Mouse (Mus musculus): Measurements from ENCODE around the gene Gm49661. TPM values are rescaled to one million over a fixed set of nuclear protein-coding genes. Genes with fewer than 3 reads are reported as not detected.

The Gm49661 gene
- polyA plus RNA-seq, 1 experiment from 2014 or later = not detected

Small RNA genes within 50 kb of the gene (microRNA-seq; reads per million reads assigned to microRNA genes)
- not detected for gene Gm24197

Other genes starting within 250 kb of the Gm49661 start
- 3.7 and 3.8 TPM in 2 replicates for gene G430095P16Rik, start 246.4 kb downstream of the Gm49661 start, polyA plus RNA-seq (2015; fragmentation: Nextera tagmentation; extraction: Ambion mirVana)
- 127 and 145 TPM in 2 replicates for gene Nfix, start 169.1 kb downstream of the Gm49661 start, polyA plus RNA-seq (2015; fragmentation: Nextera tagmentation; extraction: Ambion mirVana)
- 7.3 and 8.2 TPM in 2 replicates for gene Dand5, start 146.6 kb downstream of the Gm49661 start, polyA plus RNA-seq (2015; fragmentation: Nextera tagmentation; extraction: Ambion mirVana)
- gene Gadd45gip1, start 137.9 kb downstream of the Gm49661 start, polyA plus RNA-seq (2015; fragmentation: Nextera tagmentation; extraction: Ambion mirVana) = 42.6 and 47.0 TPM in 2 replicates
- 93.9 and 114 TPM in 2 replicates for gene Rad23a, start 128.8 kb downstream of the Gm49661 start, polyA plus RNA-seq (2015; fragmentation: Nextera tagmentation; extraction: Ambion mirVana)
- 549 and 569 TPM in 2 replicates for gene Calr, start 122.5 kb downstream of the Gm49661 start, polyA plus RNA-seq (2015; fragmentation: Nextera tagmentation; extraction: Ambion mirVana)
- 123 and 127 TPM in 2 replicates for gene Farsa, start 112.4 kb downstream of the Gm49661 start, polyA plus RNA-seq (2015; fragmentation: Nextera tagmentation; extraction: Ambion mirVana)
- 80.3 and 85.1 TPM in 2 replicates for gene Syce2, start 97.3 kb downstream of the Gm49661 start, polyA plus RNA-seq (2015; fragmentation: Nextera tagmentation; extraction: Ambion mirVana)
- gene Gcdh, start 75.5 kb downstream of the Gm49661 start, polyA plus RNA-seq (2015; fragmentation: Nextera tagmentation; extraction: Ambion mirVana) = 33.2 and 34.2 TPM in 2 replicates
- gene Klf1, start 67.5 kb downstream of the Gm49661 start, polyA plus RNA-seq (2015; fragmentation: Nextera tagmentation; extraction: Ambion mirVana) = 0.74 and 1.2 TPM in 2 replicates
- gene Dnase2a, start 60.9 kb downstream of the Gm49661 start, polyA plus RNA-seq (2015; fragmentation: Nextera tagmentation; extraction: Ambion mirVana) = 6.9 and 9.4 TPM in 2 replicates
- 31.6 and 37.3 TPM in 2 replicates for gene Mast1, start 32.1 kb downstream of the Gm49661 start, polyA plus RNA-seq (2015; fragmentation: Nextera tagmentation; extraction: Ambion mirVana)
- 1.2 and 1.8 TPM in 2 replicates for gene Rtbdn, start 22.4 kb downstream of the Gm49661 start, polyA plus RNA-seq (2015; fragmentation: Nextera tagmentation; extraction: Ambion mirVana)
- 1,640 and 1,662 TPM in 2 replicates for gene Prdx2, start 154 bp upstream of the Gm49661 start, polyA plus RNA-seq (2015; fragmentation: Nextera tagmentation; extraction: Ambion mirVana)
- 119 and 124 TPM in 2 replicates for gene Rnaseh2a, start 334 bp upstream of the Gm49661 start, polyA plus RNA-seq (2015; fragmentation: Nextera tagmentation; extraction: Ambion mirVana)
- 3.4 and 4.2 TPM in 2 replicates for gene Junb, start 9.3 kb upstream of the Gm49661 start, polyA plus RNA-seq (2015; fragmentation: Nextera tagmentation; extraction: Ambion mirVana)
- 16.8 and 21.5 TPM in 2 replicates for gene Hook2, start 21.2 kb upstream of the Gm49661 start, polyA plus RNA-seq (2015; fragmentation: Nextera tagmentation; extraction: Ambion mirVana)
- gene Best2, start 45.1 kb upstream of the Gm49661 start, polyA plus RNA-seq (2015; fragmentation: Nextera tagmentation; extraction: Ambion mirVana) = not detected in 2 replicates
- 166 and 168 TPM in 2 replicates for gene Asna1, start 55.8 kb upstream of the Gm49661 start, polyA plus RNA-seq (2015; fragmentation: Nextera tagmentation; extraction: Ambion mirVana)
- 125 and 154 TPM in 2 replicates for gene Trir, start 57.4 kb upstream of the Gm49661 start, polyA plus RNA-seq (2015; fragmentation: Nextera tagmentation; extraction: Ambion mirVana)
- 46.4 and 49.4 TPM in 2 replicates for gene Tnpo2, start 67.5 kb upstream of the Gm49661 start, polyA plus RNA-seq (2015; fragmentation: Nextera tagmentation; extraction: Ambion mirVana)
- 39.4 and 49.1 TPM in 2 replicates for gene Fbxw9, start 90.6 kb upstream of the Gm49661 start, polyA plus RNA-seq (2015; fragmentation: Nextera tagmentation; extraction: Ambion mirVana)
- 0.88 and 0.93 TPM in 2 replicates for gene Gm5741, start 98.5 kb upstream of the Gm49661 start, polyA plus RNA-seq (2015; fragmentation: Nextera tagmentation; extraction: Ambion mirVana)
- 79.5 TPM in 2 replicates for gene Dhps, start 102.3 kb upstream of the Gm49661 start, polyA plus RNA-seq (2015; fragmentation: Nextera tagmentation; extraction: Ambion mirVana)
- gene Wdr83os, start 111.3 kb upstream of the Gm49661 start, polyA plus RNA-seq (2015; fragmentation: Nextera tagmentation; extraction: Ambion mirVana) = 136 and 137 TPM in 2 replicates
- 52.9 and 57.8 TPM in 2 replicates for gene Wdr83, start 111.9 kb upstream of the Gm49661 start, polyA plus RNA-seq (2015; fragmentation: Nextera tagmentation; extraction: Ambion mirVana)
- 14.6 and 14.7 TPM in 2 replicates for gene Man2b1, start 113.8 kb upstream of the Gm49661 start, polyA plus RNA-seq (2015; fragmentation: Nextera tagmentation; extraction: Ambion mirVana)
- 2.1 and 2.3 TPM in 2 replicates for gene Zfp791, start 153.7 kb upstream of the Gm49661 start, polyA plus RNA-seq (2015; fragmentation: Nextera tagmentation; extraction: Ambion mirVana)
- gene Cks1brt, start 182.5 kb upstream of the Gm49661 start, polyA plus RNA-seq (2015; fragmentation: Nextera tagmentation; extraction: Ambion mirVana) = not detected in 2 replicates